12 mouse cellular contexts compared by ENCODE assay signal in the genomic region with DNA sequence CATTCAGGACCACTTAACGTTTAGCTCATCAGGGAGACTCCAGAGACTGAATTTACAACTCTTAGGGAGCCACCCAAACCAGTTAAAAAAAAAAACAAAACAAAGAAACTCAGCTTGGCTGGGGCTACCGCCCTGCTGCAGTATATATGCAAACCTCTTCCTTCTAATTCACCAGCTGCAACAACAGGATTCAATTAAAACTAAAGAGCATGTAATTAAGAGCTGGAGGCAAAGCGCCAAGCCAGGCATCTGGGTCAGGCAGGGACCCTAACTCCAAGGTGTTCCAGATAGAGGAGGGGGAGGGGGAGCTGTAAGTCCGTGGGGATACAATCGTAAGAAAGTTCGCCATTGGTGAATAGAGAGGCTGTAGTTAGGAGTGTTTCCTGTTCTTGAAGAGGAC. TPM values are rescaled to one million over a fixed set of nuclear protein-coding genes. Genes with fewer than 3 reads are reported as not detected.
DNase-seq lines count a peak whose midpoint lies in the region; ATAC-seq and TF ChIP-seq lines count a peak whose summit lies in the region.
"Had no signal": no experiment of that assay in that cellular context is flagged by ENCODE, and none has a peak within 500 bp of the region (broad histone marks: within the 10 kb centered on the region; RNA-seq: fewer than 3 reads in every experiment).

No protein-coding gene starts in this region.

- no peak overlapping the region for H3K9ac ChIP-seq in embryonic facial prominence, embryonic 14.5 days (ENCODE audit: low read depth, low read length)
- H3K9ac ChIP-seq in neural tube, embryonic 13.5 days = no peak overlapping the region
- H3K9ac ChIP-seq in heart, adult 2 months (ENCODE audit: low read depth, low read length) = no peak overlapping the region
- H3K9ac ChIP-seq: liver, embryonic 15.5 days; midbrain, embryonic 12.5 days had no signal

- H3K9me3 ChIP-seq in embryonic facial prominence, embryonic 14.5 days (ENCODE audit: control insufficient read depth, low read length) = 0 out of 2 replicates have a peak, but pooled peaks cover 3% of the 10 kb centered on the region
- peaks cover 5% of the 10 kb centered on the region for H3K9me3 ChIP-seq in neural tube, embryonic 13.5 days
- H3K9me3 ChIP-seq: liver, embryonic 15.5 days had no signal

- TF ChIP-seq EP300 in heart, adult 2 months (IDR thresholded peaks at IDR 0.05; ENCODE audit: insufficient read depth, low read depth, low read length) = no peak

- intact Hi-C loops in heart, adult 2 months (cut with DNase I) = no loop called here

- H3K36me3 ChIP-seq in embryonic facial prominence, embryonic 14.5 days (ENCODE audit: control insufficient read depth, insufficient read depth, low read length) = no peaks in the 10 kb centered on the region
- no peaks in the 10 kb centered on the region for H3K36me3 ChIP-seq in neural tube, embryonic 13.5 days
- no peaks in the 10 kb centered on the region for H3K36me3 ChIP-seq in heart, adult 2 months (ENCODE audit: control insufficient read depth, insufficient read depth, low read length)
- H3K36me3 ChIP-seq: liver, embryonic 15.5 days; midbrain, embryonic 12.5 days had no signal

- no peaks in the 10 kb centered on the region for H3K27me3 ChIP-seq in embryonic facial prominence, embryonic 14.5 days (replicated peaks; ENCODE audit: control insufficient read depth, insufficient read depth, low read length)
- H3K27me3 ChIP-seq in neural tube, embryonic 13.5 days = no peaks in the 10 kb centered on the region
- no peaks in the 10 kb centered on the region for H3K27me3 ChIP-seq in heart, adult 2 months (ENCODE audit: control insufficient read depth, insufficient read depth, low read length)
- H3K27me3 ChIP-seq: liver, embryonic 15.5 days; midbrain, embryonic 12.5 days had no signal

- peak; percentile 11 to 33 for DNase-seq in kidney, postnatal 4 days
- DNase-seq in kidney, adult 11 months = no peak
- DNase-seq in brain, adult 2 months (ENCODE audit: low read depth, low spot score) = peak; percentile 2
- DNase-seq in embryonic facial prominence, embryonic 14.5 days (ENCODE audit: low spot score) = peak; percentile 10
- DNase-seq in cerebellum, adult 11-12 months = no peak
- no peak for DNase-seq in heart, adult 2 months
- DNase-seq: cerebellum, adult 8-10 months had no signal

- ATAC-seq in embryonic facial prominence, embryonic 14.5 days (ENCODE audit: low read depth) = no peak
- ATAC-seq in neural tube, embryonic 13.5 days (ENCODE audit: low read depth) = peak; percentile 89
- ATAC-seq: CD4-positive, CD25-positive, alpha-beta regulatory T cell, adult 4 months; intestine, postnatal 0 days had no signal

- H3K79me2 ChIP-seq in heart, adult 2 months (replicated peaks; ENCODE audit: control insufficient read depth, insufficient read depth, low read length) = no peaks in the 10 kb centered on the region

- 31% methylated on average over 6 of the region's 6 CpGs for WGBS in embryonic facial prominence, embryonic 14.5 days
- WGBS in neural tube, embryonic 13.5 days = 18% methylated on average over 6 of the region's 6 CpGs
- 64% methylated on average over 6 of the region's 6 CpGs for WGBS in heart, adult 2 months

- 0 out of 2 replicates have a peak overlapping the region, but pooled peaks have one; percentile 10 for H3K4me2 ChIP-seq in embryonic facial prominence, embryonic 14.5 days (ENCODE audit: low read depth, low read length)
- H3K4me2 ChIP-seq in neural tube, embryonic 13.5 days = peak overlapping the region; percentile 11; the same call in 1 of the 2 replicates
- H3K4me2 ChIP-seq: liver, embryonic 15.5 days; midbrain, embryonic 12.5 days had no signal

- no peak for TF ChIP-seq POLR2A in heart, adult 2 months (IDR thresholded peaks at IDR 0.05; ENCODE audit: insufficient read depth, low read depth, low read length)

- no peak overlapping the region for H3K27ac ChIP-seq in embryonic facial prominence, embryonic 14.5 days (replicated peaks; ENCODE audit: low read depth, low read length)
- peak overlapping the region; percentile 46; the same call in 1 of the 2 replicates for H3K27ac ChIP-seq in neural tube, embryonic 13.5 days (replicated peaks)
- no peak overlapping the region for H3K27ac ChIP-seq in heart, adult 2 months
- H3K27ac ChIP-seq: liver, embryonic 15.5 days; midbrain, embryonic 12.5 days had no signal

- H3K4me1 ChIP-seq in embryonic facial prominence, embryonic 14.5 days (ENCODE audit: control insufficient read depth, insufficient read depth, low read length) = peaks cover 8% of the 10 kb centered on the region; the same call in 1 of the 2 replicates
- peaks cover 12% of the 10 kb centered on the region for H3K4me1 ChIP-seq in neural tube, embryonic 13.5 days (replicated peaks)
- no peaks in the 10 kb centered on the region for H3K4me1 ChIP-seq in heart, adult 2 months (ENCODE audit: control insufficient read depth, insufficient read depth, low read length)
- H3K4me1 ChIP-seq: midbrain, embryonic 12.5 days had no signal

- no peak for TF ChIP-seq CTCF in heart, adult 2 months (IDR thresholded peaks at IDR 0.05)

- H3K4me3 ChIP-seq in embryonic facial prominence, embryonic 14.5 days (ENCODE audit: low read depth, low read length) = no peak overlapping the region
- H3K4me3 ChIP-seq in neural tube, embryonic 13.5 days = no peak overlapping the region
- H3K4me3 ChIP-seq in heart, adult 2 months = no peak overlapping the region
- H3K4me3 ChIP-seq: liver, embryonic 15.5 days; midbrain, embryonic 12.5 days had no signal

RNA-seq across cellular contexts. Expression of gene Plbd1, which starts 15.5 kb away (rescaled TPM):
- polyA plus RNA-seq in embryonic facial prominence, embryonic 14.5 days (2014; fragmentation: Nextera tagmentation; extraction: Ambion mirVana) = 12.1 and 12.4 TPM in 2 replicates
- 0.59 and 1.2 TPM in 2 replicates for polyA plus RNA-seq in neural tube, embryonic 13.5 days (2015; fragmentation: Nextera tagmentation; extraction: Ambion mirVana)
- 10 to 100 TPM; 48.8 to 53.5 TPM for total RNA-seq in heart, adult 2 months (2021)
- polyA plus RNA-seq in heart, adult 2 months (2012; rRNA removed) = 28.4 and 50.7 TPM in 2 replicates

Comparison
In these comparisons a context has a peak if more than half of its experiments do, and no peak if none do; other contexts are left out.
1. DNase-seq: peak in kidney, postnatal 4 days (2 of 2), brain, adult 2 months (single experiment) and embryonic facial prominence, embryonic 14.5 days (single experiment); none in kidney, adult 11 months (single experiment), cerebellum, adult 11-12 months (single experiment) and heart, adult 2 months (0 of 2).